Mouse (Mus musculus) erythroblast, embryonic 14.5 days (primary cell): ENCODE measurements around the gene Bbs5. TPM values are rescaled to one million over a fixed set of nuclear protein-coding genes. Genes with fewer than 3 reads are reported as not detected.

Source experiments
- H3K27me3 ChIP-seq: 2 replicates; pipeline ENCODE4 v1.6.1; 2012; ENCODE audit warnings: inconsistent platforms; ENCODE audit not compliant: control insufficient read depth
- H3K36me3 ChIP-seq: 2 replicates; pipeline ENCODE4 v1.6.1; 2012; ENCODE audit warnings: mild to moderate bottlenecking, inconsistent platforms; ENCODE audit not compliant: control insufficient read depth
- H3K4me1 ChIP-seq: 2 replicates; pipeline ENCODE4 v1.6.1; 2012; ENCODE audit warnings: inconsistent platforms; ENCODE audit not compliant: control insufficient read depth
- H3K4me3 ChIP-seq: replicated peaks from 2 replicates; pipeline ENCODE3; 2012; ENCODE audit warnings: moderate library complexity, mild to moderate bottlenecking, inconsistent platforms
- H3K9me3 ChIP-seq: 2 replicates; pipeline ENCODE4 v1.6.1; 2012; ENCODE audit warnings: low read length, inconsistent platforms, mixed read lengths; ENCODE audit not compliant: control insufficient read depth
- GATA1 ChIP-seq: IDR thresholded peaks from 2 replicates; pipeline ENCODE4 v1.6.1; 2012; ENCODE audit warnings: low read length, inconsistent platforms, mixed read lengths
- TAL1 ChIP-seq: IDR thresholded peaks from 3 replicates; pipeline ENCODE4 v1.6.1; 2012; ENCODE audit warnings: low read length, inconsistent platforms, mixed read lengths
- polyA plus RNA-seq: library from polyadenylated mRNA; stranded (reverse); fragments of >175 nt; gene quantifications from 2 replicates; pipeline ENCODE4 v1.2.3, GENCODE M21; 2012

Gene Bbs5
- polyA plus RNA-seq, 1 experiment: not detected

- no peaks in the 10 kb centered on the region for H3K36me3 ChIP-seq
- H3K27me3 ChIP-seq: peaks cover 13% of the 10 kb centered on the region
- TF ChIP-seq GATA1 (no peak), TAL1 (no peak)
- peaks cover 17% of the 10 kb centered on the region for H3K4me1 ChIP-seq
- no peak overlapping the region for H3K4me3 ChIP-seq
- H3K9me3 ChIP-seq: no peaks in the 10 kb centered on the region
Observed at GRCm38 (mm10) chr2:69714126-69714525, 67.2 kb downstream of the Bbs5 start.

GRCm38 (mm10) chr2:69716483-69716882, 69.5 kb downstream of the Bbs5 start:
- peaks cover 15% of the 10 kb centered on the region for H3K4me1 ChIP-seq
- H3K36me3 ChIP-seq: no peaks in the 10 kb centered on the region
- H3K9me3 ChIP-seq: no peaks in the 10 kb centered on the region
- TF ChIP-seq TAL1: no peak
- TF ChIP-seq GATA1: no peak
- no peak overlapping the region for H3K4me3 ChIP-seq
- H3K27me3 ChIP-seq: peaks cover 29% of the 10 kb centered on the region

Other genes with a start within 250 kb of the Bbs5 start
- not detected in 2 replicates for gene Lrp2, start 61.1 kb upstream of the Bbs5 start, polyA plus RNA-seq
- not detected in 2 replicates for gene Klhl41, start 22.9 kb downstream of the Bbs5 start, polyA plus RNA-seq
- gene Fastkd1, start 66.3 kb downstream of the Bbs5 start, polyA plus RNA-seq: 0.01 TPM in 1 of 2 replicates, not detected in the other
- 1.9 and 2.5 TPM in 2 replicates for gene Ppig, start 75.4 kb downstream of the Bbs5 start, polyA plus RNA-seq
- gene Ccdc173, start 142.4 kb downstream of the Bbs5 start, polyA plus RNA-seq: not detected in 2 replicates
- gene Phospho2, start 142.5 kb downstream of the Bbs5 start, polyA plus RNA-seq: 0.64 and 0.77 TPM in 2 replicates
- gene Klhl23, start 174.8 kb downstream of the Bbs5 start, polyA plus RNA-seq: 0.05 and 0.09 TPM in 2 replicates
- gene Ssb, start 214.4 kb downstream of the Bbs5 start, polyA plus RNA-seq: 1.2 and 1.5 TPM in 2 replicates
- 11.6 and 13.1 TPM in 2 replicates for gene Mettl5, start 238.4 kb downstream of the Bbs5 start, polyA plus RNA-seq